Mouse (Mus musculus): ENCODE data around the gene Cacna2d4.

- TF ChIP-seq CTCF (IDR thresholded peaks at IDR 0.05; ENCODE audit: low read depth, low read length) (no peak), EP300 (IDR thresholded peaks at IDR 0.05; ENCODE audit: insufficient read depth, low read depth, low read length) (no peak)
Observed at GRCm38 (mm10) chr6:119227001-119227400, 9.3 kb upstream of the Cacna2d4 start.
